Mouse (Mus musculus) embryo, embryonic 11 days (tissue): ENCODE measurements around the gene Olfr870.
"Not testable (repeated sequence)": the region's sequence is repeated elsewhere in the genome, so short reads cannot be mapped to it uniquely, and the experiment has no call there.

Experiments used
- DNase-seq: peaks from one replicate; pipeline ENCODE4 v3.0.0-alpha.2; 2015

Gene Olfr870

DNA sequence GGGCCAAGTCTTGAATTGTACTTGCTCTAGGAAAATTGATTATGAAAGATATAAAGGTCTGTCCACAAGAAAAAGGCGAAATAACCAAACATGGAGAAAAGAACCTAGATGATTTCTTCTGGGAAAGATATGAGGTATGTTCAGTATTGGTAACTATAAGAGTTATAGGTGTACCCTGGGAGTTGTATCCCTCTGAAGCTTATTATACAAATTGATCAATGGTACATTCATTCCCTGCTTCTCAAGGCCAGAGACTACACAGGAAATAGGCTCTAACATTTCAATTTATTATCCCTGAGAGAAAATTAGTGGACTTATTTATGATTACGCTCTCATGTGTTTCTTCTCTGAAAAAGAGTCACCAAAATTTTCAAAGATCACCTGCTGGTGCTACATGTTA lies at the start of gene Olfr870:
Olfr870 (minus strand) TSS at position 101 of the 400 bp plus-strand sequence.
- no peak for DNase-seq

DNA sequence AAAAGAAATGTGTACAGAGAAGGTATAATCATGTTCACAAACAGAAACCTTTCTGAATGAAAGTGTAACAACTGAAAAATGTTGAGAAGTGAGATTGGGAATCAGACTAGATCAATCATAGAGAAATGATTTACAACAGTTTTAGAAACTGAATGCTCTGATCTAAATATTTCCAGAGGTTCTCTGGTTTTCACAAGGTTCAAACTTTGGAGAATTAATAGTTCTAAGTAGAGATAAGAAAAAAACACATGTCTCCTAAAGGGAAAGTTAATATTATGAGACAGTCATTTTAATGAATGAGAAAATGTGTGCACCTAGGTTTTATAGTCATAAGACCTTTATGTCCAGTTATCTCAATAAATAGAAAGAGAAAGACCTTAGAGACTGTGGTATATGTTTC lies 38.0 kb upstream of the Olfr870 start, which contains the start of gene Olfr871:
Olfr871 (plus strand) TSS at position 301 of the 400 bp plus-strand sequence.
- no peak for DNase-seq

DNA sequence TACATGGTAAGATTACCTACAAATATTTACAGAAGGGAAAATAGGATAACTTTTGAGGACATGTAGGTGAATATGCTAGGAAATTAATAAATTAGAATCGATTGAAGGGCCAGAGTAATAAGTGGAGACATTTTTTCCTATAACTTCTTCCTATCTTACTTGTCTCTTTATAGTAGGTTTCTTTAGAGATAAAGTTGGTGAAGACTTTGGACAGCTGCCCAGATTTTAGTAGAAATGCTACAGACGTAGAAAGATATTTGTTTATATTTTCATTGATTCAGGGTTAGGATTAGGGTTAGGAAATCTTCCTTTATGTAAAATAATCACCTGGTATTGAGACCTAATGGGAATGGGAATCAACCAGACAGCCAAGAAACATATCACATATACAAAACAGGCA lies 37.6 kb upstream of the Olfr870 start:
- DNase-seq, result no peak

DNA sequence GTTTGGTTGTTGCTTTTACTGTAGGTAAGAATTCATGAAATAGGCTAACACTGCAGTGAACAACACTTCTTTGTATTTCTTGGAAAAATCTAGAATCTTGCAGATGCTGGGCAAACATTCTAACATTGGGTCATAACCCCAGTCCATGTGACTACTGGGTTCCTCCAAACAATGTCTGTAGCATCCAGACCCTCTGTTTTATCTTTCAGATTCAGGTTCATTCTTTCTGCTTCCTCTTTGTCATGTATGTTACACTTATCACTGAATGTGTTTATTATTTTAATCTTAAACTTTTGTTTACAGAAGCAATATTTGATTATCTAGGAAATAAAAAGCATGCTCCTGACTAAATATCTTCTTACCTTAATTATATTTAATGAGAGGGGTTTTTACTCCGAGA lies 37.0 kb upstream of the Olfr870 start:
- DNase-seq, result no peak

DNA sequence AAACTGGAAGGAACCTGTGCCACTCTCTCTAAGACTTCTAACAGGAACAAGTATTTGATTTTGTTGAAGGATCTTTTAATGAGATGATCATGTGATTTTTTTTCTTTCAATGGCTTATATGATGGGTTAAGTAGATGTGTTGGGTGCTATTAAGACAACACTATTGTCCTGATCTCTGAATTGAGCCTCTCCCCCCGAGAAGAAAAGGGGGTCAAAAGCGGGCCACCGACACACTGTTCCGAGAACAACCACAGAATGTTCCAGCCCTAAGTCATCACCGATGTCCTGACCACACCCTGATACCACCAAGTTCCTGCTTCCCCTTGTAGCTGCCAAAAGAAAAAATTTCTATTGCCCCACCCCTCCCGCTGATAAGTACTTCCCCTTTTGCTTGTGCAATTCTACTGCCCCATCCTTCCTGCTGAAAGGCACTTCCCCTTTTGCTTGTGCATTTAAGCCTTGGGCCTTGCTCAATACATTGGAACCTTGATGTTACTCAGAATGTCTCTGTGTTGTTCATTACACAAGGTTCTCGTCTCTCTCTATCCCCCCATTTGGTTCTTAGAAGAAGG lies 29.6 kb upstream of the Olfr870 start:
- DNase-seq, result not testable (repeated sequence)

DNA sequence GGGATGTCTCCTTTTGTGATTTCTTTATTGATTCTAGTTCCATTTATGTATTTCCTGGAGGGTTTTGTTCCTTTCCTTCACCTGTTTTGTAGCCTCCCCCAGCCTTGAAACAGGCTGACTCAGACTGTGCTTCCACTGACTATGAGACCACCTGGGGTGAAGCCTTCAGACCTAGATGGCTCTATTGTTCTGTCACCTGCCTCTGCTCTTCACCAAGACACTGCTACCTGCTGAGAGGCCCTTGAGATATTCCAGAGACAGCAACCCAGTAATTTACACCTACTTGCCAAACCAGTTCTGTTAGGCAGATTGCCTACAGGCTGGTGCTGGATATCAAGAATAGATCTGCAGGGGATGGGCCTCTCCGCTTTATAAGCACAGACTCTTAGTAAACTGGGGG lies 28.3 kb upstream of the Olfr870 start:
- no peak for DNase-seq

DNA sequence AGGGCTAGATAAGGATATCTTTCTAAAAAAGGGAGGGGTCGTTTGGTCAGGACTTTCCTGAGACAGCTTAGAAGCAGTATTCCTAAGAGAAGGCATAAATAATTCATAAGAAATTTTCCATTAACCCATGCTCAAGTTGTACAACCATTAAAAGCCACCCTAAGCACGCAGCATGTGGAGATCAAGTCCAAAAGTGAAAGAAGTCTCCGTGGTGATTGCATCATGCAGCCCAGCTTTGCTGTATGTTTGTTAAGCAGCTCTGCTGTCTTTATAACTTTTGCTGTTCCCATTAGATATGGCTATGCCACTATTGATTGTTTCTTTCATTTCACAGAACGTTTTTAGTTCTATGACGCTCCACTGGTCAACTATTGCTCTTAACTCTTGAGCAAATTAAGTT lies 5.6 kb upstream of the Olfr870 start:
- no peak for DNase-seq

DNA sequence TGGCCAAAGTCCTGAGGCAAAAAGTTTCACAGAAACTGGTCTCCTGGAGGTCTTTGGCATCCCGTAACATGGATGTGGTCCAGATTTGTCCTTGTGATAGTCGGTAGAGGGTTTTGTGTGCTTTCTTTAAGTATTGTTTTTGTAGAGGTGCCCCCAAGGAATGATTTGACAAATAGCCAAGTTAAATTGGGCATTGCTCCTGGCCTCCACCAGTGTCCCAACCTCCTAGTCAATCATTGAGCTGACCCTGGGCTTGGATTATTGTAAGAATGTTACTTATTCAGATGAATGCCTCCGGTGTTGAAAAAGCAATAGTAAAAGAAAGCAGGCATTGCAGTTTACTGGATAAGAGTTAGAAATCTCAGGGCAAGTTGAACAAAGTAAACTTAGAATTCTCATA lies 24.2 kb downstream of the Olfr870 start:
- no peak for DNase-seq

DNA sequence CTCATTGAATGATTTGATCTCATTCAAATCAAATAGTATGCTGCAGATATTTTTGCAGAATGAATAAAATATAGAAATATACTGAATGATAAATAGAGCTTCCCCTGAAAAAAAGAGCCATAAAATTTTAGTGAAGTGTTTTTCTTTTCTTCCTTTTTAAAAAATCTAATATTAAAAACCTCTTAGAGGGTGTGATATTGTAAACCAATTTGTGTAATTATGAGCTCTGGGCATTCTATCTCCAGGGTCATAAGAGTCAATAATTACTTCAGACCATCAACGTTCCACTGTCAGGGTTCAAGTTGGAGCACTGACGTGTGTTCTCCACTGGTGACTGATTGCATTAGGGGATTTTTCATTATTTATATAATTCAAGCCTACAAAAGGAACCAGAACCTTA lies 45.1 kb downstream of the Olfr870 start, which contains the start of gene Olfr869:
Olfr869 (plus strand) TSS at position 301 of the 400 bp plus-strand sequence.
- DNase-seq, result no peak
